Mouse (Mus musculus) heart, embryonic 12.5 days (tissue): ENCODE data around the gene Med29. TPM values are rescaled to one million over a fixed set of nuclear protein-coding genes. Genes with fewer than 3 reads are reported as not detected.
A peak's percentile ranks its signal among the peaks of the same experiment; 100 is the strongest.
"Not testable (repeated sequence)": the region's sequence is repeated elsewhere in the genome, so short reads cannot be mapped to it uniquely, and the experiment has no call there.

ENCODE experiments used
- ATAC-seq: fragments of 200-750 bp; cut with Nextera tagmentation; 2 replicates; pipeline ENCODE4 v1.8.0; 2017; ENCODE audit warnings: moderate TSS enrichment, moderate library complexity; ENCODE audit not compliant: insufficient number of reproducible peaks, low FRiP score
- H3K27ac ChIP-seq: fragments of 300-500 bp; sonication (generic); 2 replicates; pipeline ENCODE4 v1.5.1; 2016; ENCODE audit warnings: mild to moderate bottlenecking, moderate library complexity; ENCODE audit not compliant: poor library complexity, severe bottlenecking
- H3K27me3 ChIP-seq: fragments of 300-500 bp; sonication (generic); replicated peaks from 2 replicates; pipeline ENCODE4 v1.6.1; 2016; ENCODE audit warnings: mild to moderate bottlenecking, moderate library complexity
- H3K36me3 ChIP-seq: fragments of 300-500 bp; sonication (generic); 2 replicates; pipeline ENCODE4 v1.6.1; 2016; ENCODE audit warnings: mild to moderate bottlenecking, moderate library complexity
- H3K4me1 ChIP-seq: fragments of 300-500 bp; sonication (generic); replicated peaks from 2 replicates; pipeline ENCODE4 v1.6.1; 2016; ENCODE audit warnings: mild to moderate bottlenecking
- H3K4me2 ChIP-seq: fragments of 300-500 bp; sonication (generic); 2 replicates; pipeline ENCODE4 v1.6.1; 2016; ENCODE audit warnings: mild to moderate bottlenecking, moderate library complexity
- H3K4me3 ChIP-seq: fragments of 300-500 bp; sonication (generic); 2 replicates; pipeline ENCODE4 v1.5.1; 2016; ENCODE audit warnings: mild to moderate bottlenecking
- H3K9ac ChIP-seq: fragments of 300-500 bp; sonication (generic); 2 replicates; pipeline ENCODE4 v1.6.1; 2016; ENCODE audit warnings: mild to moderate bottlenecking, moderate library complexity
- H3K9me3 ChIP-seq: fragments of 300-500 bp; sonication (generic); replicated peaks from 2 replicates; pipeline ENCODE4 v1.6.1; 2016; ENCODE audit warnings: mild to moderate bottlenecking, moderate library complexity
- WGBS: fragments of 180-500 bp; shearing (Covaris S2); methylation state at CpG from one replicate; pipeline ENCODE4 v1.1.7; 2016; 5-methylcytosine and 5-hydroxymethylcytosine counted together
- polyA plus RNA-seq: library from polyadenylated mRNA; unstranded; fragments of >200 nt; fragmentation: Nextera tagmentation; extraction: Ambion mirVana; gene quantifications from 2 replicates; pipeline ENCODE4 v1.2.1, GENCODE M21; 2016

Med29 gene
- polyA plus RNA-seq, 1 experiment from 2014 or later = 46.5 TPM

- no peak overlapping the region for H3K4me2 ChIP-seq
- no peak for ATAC-seq
- peaks cover 20% of the 10 kb centered on the region for H3K4me1 ChIP-seq
- H3K27ac ChIP-seq = no peak overlapping the region
- no peaks in the 10 kb centered on the region for H3K9me3 ChIP-seq
- H3K9ac ChIP-seq = no peak overlapping the region
- 94% methylated on average over 4 of the region's 4 CpGs for WGBS
- no peaks in the 10 kb centered on the region for H3K27me3 ChIP-seq
- peaks cover 60% of the 10 kb centered on the region for H3K36me3 ChIP-seq
- no peak overlapping the region for H3K4me3 ChIP-seq
Observed at GRCm38 (mm10) chr7:28395425-28395824, 2.9 kb upstream of the Med29 start.

- no peaks in the 10 kb centered on the region for H3K27me3 ChIP-seq
- peak overlapping the region; percentile 68 for H3K27ac ChIP-seq
- ATAC-seq = 0 out of 2 replicates have a peak, but pooled peaks have one; percentile 0
- peaks cover 61% of the 10 kb centered on the region for H3K36me3 ChIP-seq
- 4% methylated on average over 22 of the region's 22 CpGs for WGBS
- H3K9ac ChIP-seq = peak overlapping the region; percentile 88
- H3K4me2 ChIP-seq = peak overlapping the region; percentile 98
- H3K4me3 ChIP-seq = peak overlapping the region; percentile 92
- H3K4me1 ChIP-seq = peaks cover 20% of the 10 kb centered on the region
- no peaks in the 10 kb centered on the region for H3K9me3 ChIP-seq
Observed at GRCm38 (mm10) chr7:28393272-28393951, 904 bp upstream of the Med29 start.

GRCm38 (mm10) chr7:28390331-28390730 lies 2.2 kb downstream of the Med29 start:
- ATAC-seq = no peak
- Histone ChIP-seq H3K27ac (no peak overlapping the region), H3K4me2 (no peak overlapping the region), H3K36me3 (peaks cover 53% of the 10 kb centered on the region), H3K9me3 (no peaks in the 10 kb centered on the region), H3K27me3 (no peaks in the 10 kb centered on the region), H3K4me3 (no peak overlapping the region), H3K4me1 (peaks cover 20% of the 10 kb centered on the region), H3K9ac (no peak overlapping the region)
- WGBS = 96% methylated on average over 3 of the region's 3 CpGs

- Histone ChIP-seq H3K4me1 (peaks cover 28% of the 10 kb centered on the region), H3K36me3 (peaks cover 45% of the 10 kb centered on the region)
- WGBS = 90% methylated on average over 7 of the region's 7 CpGs
- H3K27me3 ChIP-seq, H3K9ac ChIP-seq, H3K27ac ChIP-seq, ATAC-seq, H3K4me3 ChIP-seq, H3K4me2 ChIP-seq, H3K9me3 ChIP-seq: not testable (repeated sequence)
Observed at GRCm38 (mm10) chr7:28387384-28387783, 5.1 kb downstream of the Med29 start.

GRCm38 (mm10) chr7:28386877-28387276 lies 5.6 kb downstream of the Med29 start:
- H3K4me2 ChIP-seq, H3K9me3 ChIP-seq, H3K4me3 ChIP-seq, H3K27ac ChIP-seq, H3K27me3 ChIP-seq, H3K9ac ChIP-seq, ATAC-seq: not testable (repeated sequence)
- peaks cover 45% of the 10 kb centered on the region for H3K36me3 ChIP-seq
- 84% methylated on average over 6 of the region's 6 CpGs for WGBS
- peaks cover 29% of the 10 kb centered on the region for H3K4me1 ChIP-seq

- Histone ChIP-seq H3K27ac (0 out of 2 replicates have a peak overlapping the region, but pooled peaks have one; percentile 3), H3K4me3 (no peak overlapping the region), H3K4me1 (peaks cover 29% of the 10 kb centered on the region), H3K9me3 (no peaks in the 10 kb centered on the region), H3K27me3 (no peaks in the 10 kb centered on the region), H3K9ac (no peak overlapping the region), H3K4me2 (no peak overlapping the region), H3K36me3 (peaks cover 45% of the 10 kb centered on the region)
- 11% methylated on average over 4 of the region's 4 CpGs for WGBS
- peak; percentile 54 for ATAC-seq
Observed at GRCm38 (mm10) chr7:28386462-28386861, 6.0 kb downstream of the Med29 start.

- ATAC-seq = no peak
- Histone ChIP-seq H3K27ac (peak overlapping the region; percentile 3; the same call in 1 of the 2 replicates), H3K4me2 (no peak overlapping the region), H3K4me3 (no peak overlapping the region), H3K9me3 (no peaks in the 10 kb centered on the region), H3K9ac (no peak overlapping the region), H3K36me3 (peaks cover 45% of the 10 kb centered on the region), H3K27me3 (no peaks in the 10 kb centered on the region), H3K4me1 (peaks cover 29% of the 10 kb centered on the region)
- 79% methylated on average over 7 of the region's 7 CpGs for WGBS
Observed at GRCm38 (mm10) chr7:28386007-28386406, 6.5 kb downstream of the Med29 start.

- Histone ChIP-seq H3K9ac (no peak overlapping the region), H3K27me3 (no peaks in the 10 kb centered on the region), H3K36me3 (peaks cover 38% of the 10 kb centered on the region), H3K27ac (no peak overlapping the region), H3K4me3 (no peak overlapping the region), H3K4me2 (no peak overlapping the region), H3K4me1 (peaks cover 37% of the 10 kb centered on the region), H3K9me3 (no peaks in the 10 kb centered on the region)
- ATAC-seq = no peak
- 92% methylated on average over 9 of the region's 9 CpGs for WGBS
Observed at GRCm38 (mm10) chr7:28385196-28385595, 7.3 kb downstream of the Med29 start.

- no peaks in the 10 kb centered on the region for H3K9me3 ChIP-seq
- H3K4me1 ChIP-seq = peaks cover 43% of the 10 kb centered on the region
- no peak overlapping the region for H3K27ac ChIP-seq
- WGBS = 83% methylated on average over 6 of the region's 6 CpGs
- no peak for ATAC-seq
- no peaks in the 10 kb centered on the region for H3K27me3 ChIP-seq
- no peak overlapping the region for H3K4me2 ChIP-seq
- H3K9ac ChIP-seq = no peak overlapping the region
- H3K4me3 ChIP-seq = no peak overlapping the region
- H3K36me3 ChIP-seq = peaks cover 28% of the 10 kb centered on the region
Observed at GRCm38 (mm10) chr7:28384162-28384561, 8.3 kb downstream of the Med29 start.

GRCm38 (mm10) chr7:28383606-28384005 lies 8.9 kb downstream of the Med29 start:
- Histone ChIP-seq H3K36me3 (peaks cover 23% of the 10 kb centered on the region), H3K4me2 (peak overlapping the region; percentile 76; the same call in 1 of the 2 replicates), H3K4me3 (no peak overlapping the region), H3K4me1 (peaks cover 43% of the 10 kb centered on the region), H3K27ac (peak overlapping the region; percentile 100), H3K27me3 (no peaks in the 10 kb centered on the region), H3K9ac (0 out of 2 replicates have a peak overlapping the region, but pooled peaks have one; percentile 78), H3K9me3 (no peaks in the 10 kb centered on the region)
- no peak for ATAC-seq
- WGBS = 67% methylated on average over 4 of the region's 4 CpGs

GRCm38 (mm10) chr7:28382981-28383396 lies 9.5 kb downstream of the Med29 start:
- Histone ChIP-seq H3K4me3 (peak overlapping the region; percentile 40), H3K36me3 (peaks cover 16% of the 10 kb centered on the region), H3K9ac (peak overlapping the region; percentile 78; the same call in 1 of the 2 replicates), H3K4me2 (peak overlapping the region; percentile 76), H3K27ac (peak overlapping the region; percentile 100), H3K9me3 (no peaks in the 10 kb centered on the region), H3K27me3 (no peaks in the 10 kb centered on the region), H3K4me1 (peaks cover 47% of the 10 kb centered on the region)
- WGBS = 9% methylated on average over 11 of the region's 11 CpGs
- peak; percentile 34 for ATAC-seq
